Mouse (Mus musculus) left cerebral cortex, postnatal 14 days (tissue): ENCODE data around the gene H60b. TPM values are rescaled to one million over a fixed set of nuclear protein-coding genes. Genes with fewer than 3 reads are reported as not detected.
A peak's percentile ranks its signal among the peaks of the same experiment; 100 is the strongest.
"Not testable (repeated sequence)": the region's sequence is repeated elsewhere in the genome, so short reads cannot be mapped to it uniquely, and the experiment has no call there.

Experiments
- DNase-seq, 2 experiments: peaks; one replicate each; pipeline ENCODE4 v3.0.0; 2021 to 2022; ENCODE audit warnings: low spot score in 2 of 2, mixed read lengths in 1 of 2
- intact Hi-C: fragments of 180-260 bp; cut with DNase I; formaldehyde crosslinking; loops from one replicate; pipeline ENCODE4 v1.15.1; 2025
- long read RNA-seq, 2 experiments: library from polyadenylated mRNA; stranded (forward); transcript quantifications; one replicate each; pipeline ENCODE4 v2.0.0; 2021
- total RNA-seq, 2 experiments: library from RNA; stranded (reverse); gene quantifications; 2 replicates each; pipeline ENCODE4 v1.2.3; 2021

The H60b gene
- under 1 TPM; 0.35 to 0.42 TPM for total RNA-seq
- long read RNA-seq, experiment 1, partial matches to known transcripts: 1 of 1 reads
- long read RNA-seq, experiment 1, other reads (novel, unspliced or antisense): 0 of 1 reads
- long read RNA-seq, experiment 2: 0 reads

- DNase-seq: not testable (repeated sequence)
- intact Hi-C loops: loop anchor here (10.0 kb wide), 1 partner anchor 1186 kb away; no protein-coding TSS in a partner anchor
These were observed at the start of gene H60b, which contains the start of gene Raet1e for GRCm38 (mm10) chr10:22158310-22158999. TSS of gene H60b (plus strand) at chr10:22158586. TSS of gene Raet1e (plus strand) at chr10:22158569.

GRCm38 (mm10) chr10:22140665-22141280 lies 17.6 kb upstream of the H60b start:
- peak; percentile 45 to 71 for DNase-seq
- intact Hi-C loops: loop anchor here (10.0 kb wide), 1 partner anchor 756 kb away; no protein-coding TSS in a partner anchor

- peak in 1 of 2 experiments; percentile 57 for DNase-seq
- intact Hi-C loops: loop anchor here (10.0 kb wide), 1 partner anchor 757 kb away; no protein-coding TSS in a partner anchor
These were observed 16.2 kb upstream of the H60b start for GRCm38 (mm10) chr10:22142194-22142593.

GRCm38 (mm10) chr10:22142926-22143325 lies 15.5 kb upstream of the H60b start:
- DNase-seq: no peak
- intact Hi-C loops: loop anchor here (10.0 kb wide), 1 partner anchor 758 kb away; no protein-coding TSS in a partner anchor

- intact Hi-C loops: loop anchor here (10.0 kb wide), 1 partner anchor 764 kb away; no protein-coding TSS in a partner anchor
- no peak for DNase-seq
These were observed 9.8 kb upstream of the H60b start for GRCm38 (mm10) chr10:22148441-22149072.

- no peak for DNase-seq
These were observed 9.2 kb upstream of the H60b start, which contains the start of gene E030030I06Rik for GRCm38 (mm10) chr10:22149073-22149690. TSS of gene E030030I06Rik (minus strand) at chr10:22149270.

GRCm38 (mm10) chr10:22149691-22150465 lies 8.5 kb upstream of the H60b start:
- DNase-seq: no peak
- intact Hi-C loops: loop anchor here (10.0 kb wide), 2 partner anchors 765 to 1195 kb away; no protein-coding TSS in a partner anchor

More at GRCm38 (mm10) chr10:22149073-22149690, 9.2 kb upstream of the H60b start, which contains the start of gene E030030I06Rik:
- intact Hi-C loops: loop anchor here (10.0 kb wide), 1 partner anchor 764 kb away; no protein-coding TSS in a partner anchor

GRCm38 (mm10) chr10:22150593-22150992 lies 7.8 kb upstream of the H60b start:
- intact Hi-C loops: loop anchor here (10.0 kb wide), 1 partner anchor 1194 kb away; no protein-coding TSS in a partner anchor
- no peak for DNase-seq

GRCm38 (mm10) chr10:22151056-22151862 lies 7.1 kb upstream of the H60b start:
- DNase-seq: not testable (repeated sequence)
- intact Hi-C loops: loop anchor here (10.0 kb wide), 1 partner anchor 1194 kb away; no protein-coding TSS in a partner anchor

GRCm38 (mm10) chr10:22151863-22152640 lies 6.3 kb upstream of the H60b start:
- DNase-seq: not testable (repeated sequence)
- intact Hi-C loops: loop anchor here (10.0 kb wide), 1 partner anchor 1193 kb away; no protein-coding TSS in a partner anchor

- intact Hi-C loops: loop anchor here (10.0 kb wide), 1 partner anchor 1192 kb away; no protein-coding TSS in a partner anchor
- not testable (repeated sequence) for DNase-seq
These were observed 5.2 kb upstream of the H60b start for GRCm38 (mm10) chr10:22153147-22153690.

GRCm38 (mm10) chr10:22154127-22154526 lies 4.3 kb upstream of the H60b start:
- intact Hi-C loops: loop anchor here (2.0 to 10.0 kb wide), 2 partner anchors 667 to 1191 kb away; partner anchors contain the start of gene Tcf21
- DNase-seq: not testable (repeated sequence)

- DNase-seq: no peak
- intact Hi-C loops: loop anchor here (2.0 to 10.0 kb wide), 2 partner anchors 666 to 1190 kb away; partner anchors contain the start of gene Tcf21
These were observed 3.3 kb upstream of the H60b start for GRCm38 (mm10) chr10:22154871-22155799.

- no peak for DNase-seq
- intact Hi-C loops: loop anchor here (10.0 kb wide), 1 partner anchor 1186 kb away; no protein-coding TSS in a partner anchor
These were observed 760 bp downstream of the H60b start for GRCm38 (mm10) chr10:22159131-22159561.
